Comparison of ENCODE assay signal across 8 mouse cellular contexts in the genomic region with DNA sequence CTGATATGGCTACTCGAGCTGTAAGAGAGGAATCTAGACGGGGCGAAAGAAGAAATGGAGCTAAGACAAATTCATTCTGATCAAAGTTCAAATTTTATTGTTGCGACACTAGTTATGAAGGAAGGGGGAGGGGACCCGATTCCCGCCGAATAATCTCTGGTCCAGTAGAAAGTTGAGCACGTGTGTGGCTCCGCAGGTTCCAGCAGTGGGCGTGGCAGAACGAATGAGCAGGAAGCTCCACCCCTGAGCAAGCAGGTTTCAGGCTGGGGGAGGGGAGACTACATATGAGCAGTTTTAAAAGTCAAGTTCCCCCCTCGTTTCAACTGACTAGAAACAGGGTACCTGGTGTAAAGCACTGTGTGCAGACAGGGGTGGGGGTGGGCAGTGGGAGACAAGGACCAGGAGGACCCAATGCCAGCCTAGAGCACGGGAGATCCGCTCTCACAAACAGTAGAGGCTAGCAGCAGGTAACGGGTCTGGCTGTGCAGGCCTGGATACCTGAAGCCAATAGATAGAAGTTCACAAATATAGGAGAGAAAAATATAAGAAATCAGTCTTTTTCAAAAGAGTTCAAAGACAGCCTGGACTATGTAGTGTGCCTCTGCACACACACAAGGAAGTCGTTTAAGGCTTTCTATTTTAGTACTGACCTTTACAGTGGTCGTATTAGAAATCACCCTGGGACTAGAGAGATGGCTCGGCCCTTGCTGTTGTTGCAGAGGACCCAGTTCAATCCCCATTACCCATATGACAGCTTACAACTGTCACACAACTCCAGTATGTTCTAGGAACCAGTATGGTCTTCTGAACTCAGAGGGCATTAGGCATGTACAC. TPM values are rescaled to one million over a fixed set of nuclear protein-coding genes. Genes with fewer than 3 reads are reported as not detected.
DNase-seq lines count a peak whose midpoint lies in the region; ATAC-seq lines count a peak whose summit lies in the region.

No protein-coding gene starts in this region.

- H3K4me2 ChIP-seq in midbrain, embryonic 14.5 days (ENCODE audit: low read length) = peak overlapping the region; percentile 48

- no peak overlapping the region for H3K27ac ChIP-seq in midbrain, embryonic 14.5 days (replicated peaks; ENCODE audit: low read depth, low read length)

- intact Hi-C loops in left cerebral cortex, postnatal 36 days (cut with DNase I) = no loop called here
- intact Hi-C loops in left cerebral cortex, postnatal 10 days (cut with DNase I) = no loop called here
- intact Hi-C loops in left cerebral cortex, postnatal 25 days (cut with DNase I) = no loop called here

- 23% methylated on average over 18 of the region's 18 CpGs for WGBS in midbrain, embryonic 14.5 days

- ATAC-seq in granulocyte monocyte progenitor cell, adult 5-6 weeks (replicated peaks; ENCODE audit: poor library complexity, severe bottlenecking) = peak; percentile 21; the same call in 1 of the 2 replicates
- no peak for ATAC-seq in midbrain, embryonic 14.5 days (ENCODE audit: low FRiP score, low TSS enrichment)

- H3K4me1 ChIP-seq in midbrain, embryonic 14.5 days (ENCODE audit: control insufficient read depth, insufficient read depth, low read length) = no peaks in the 10 kb centered on the region

- no peak overlapping the region for H3K9ac ChIP-seq in midbrain, embryonic 14.5 days (replicated peaks; ENCODE audit: low read length)

- peaks cover 11% of the 10 kb centered on the region; the same call in 1 of the 2 replicates for H3K36me3 ChIP-seq in midbrain, embryonic 14.5 days (ENCODE audit: control insufficient read depth, insufficient read depth, low read length)

- peak overlapping the region; percentile 5; the same call in 1 of the 2 replicates for H3K4me3 ChIP-seq in midbrain, embryonic 14.5 days (replicated peaks; ENCODE audit: low read depth, low read length)

- H3K9me3 ChIP-seq in midbrain, embryonic 14.5 days (ENCODE audit: control insufficient read depth, low read length) = no peaks in the 10 kb centered on the region

- H3K27me3 ChIP-seq in midbrain, embryonic 14.5 days (ENCODE audit: control insufficient read depth, insufficient read depth, low read length) = no peaks in the 10 kb centered on the region

- DNase-seq in thymus, postnatal 0 days (ENCODE audit: low spot score) = peak; percentile 29
- no peak for DNase-seq in thymus, postnatal 4 days
- DNase-seq in kidney, postnatal 4 days = peak; percentile 17 to 48
- no peak for DNase-seq in midbrain, embryonic 14.5 days
- no peak for DNase-seq in left cerebral cortex, postnatal 36 days (ENCODE audit: low spot score in 2 of 2)
- no peak for DNase-seq in left cerebral cortex, postnatal 10 days (ENCODE audit: extremely low spot score in 1 of 2, low spot score in 2 of 2)
- DNase-seq in left cerebral cortex, postnatal 25 days (ENCODE audit: low spot score in 2 of 2) = no peak

RNA-seq across cellular contexts. Expression of gene Ino80d, which starts 15.6 kb away (rescaled TPM):
- polyA plus RNA-seq in thymus, postnatal 0 days (2015; fragmentation: Nextera tagmentation; extraction: Ambion mirVana) = 7.0 and 9.2 TPM in 2 replicates
- 73.8 and 102 TPM in 2 replicates for total RNA-seq in granulocyte monocyte progenitor cell, adult 5-6 weeks (2014; fragmentation: Nextera tagmentation)
- 20.6 and 24.0 TPM in 2 replicates for total RNA-seq in granulocyte monocyte progenitor cell, adult 5-6 weeks (2017)
- 8.2 and 10.3 TPM in 2 replicates for polyA plus RNA-seq in midbrain, embryonic 14.5 days (2014; fragmentation: Nextera tagmentation; extraction: Ambion mirVana)
- 10 to 100 TPM; 27.4 to 35.7 TPM for total RNA-seq in left cerebral cortex, postnatal 36 days (2021)
- 10 to 100 TPM; 27.1 to 31.2 TPM for total RNA-seq in left cerebral cortex, postnatal 10 days (2021)
- 10 to 100 TPM; 28.5 to 28.8 TPM for total RNA-seq in left cerebral cortex, postnatal 25 days (2021)

RNA-seq across cellular contexts. Expression of gene Eef1b2, which starts 46.6 kb away (rescaled TPM):
- polyA plus RNA-seq in thymus, postnatal 0 days (2015; fragmentation: Nextera tagmentation; extraction: Ambion mirVana) = 640 and 651 TPM in 2 replicates
- 1,766 and 1,810 TPM in 2 replicates for total RNA-seq in granulocyte monocyte progenitor cell, adult 5-6 weeks (2014; fragmentation: Nextera tagmentation)
- total RNA-seq in granulocyte monocyte progenitor cell, adult 5-6 weeks (2017) = 3,234 and 3,329 TPM in 2 replicates
- 485 and 564 TPM in 2 replicates for polyA plus RNA-seq in midbrain, embryonic 14.5 days (2014; fragmentation: Nextera tagmentation; extraction: Ambion mirVana)
- 100 to 1,000 TPM; 304 to 327 TPM for total RNA-seq in left cerebral cortex, postnatal 36 days (2021)
- total RNA-seq in left cerebral cortex, postnatal 10 days (2021) = 100 to 1,000 TPM; 488 to 516 TPM
- 100 to 1,000 TPM; 333 TPM for total RNA-seq in left cerebral cortex, postnatal 25 days (2021)

RNA-seq across cellular contexts. Expression of gene Ndufs1, which starts 46.6 kb away (rescaled TPM):
- 102 and 108 TPM in 2 replicates for polyA plus RNA-seq in thymus, postnatal 0 days (2015; fragmentation: Nextera tagmentation; extraction: Ambion mirVana)
- total RNA-seq in granulocyte monocyte progenitor cell, adult 5-6 weeks (2014; fragmentation: Nextera tagmentation) = 111 and 115 TPM in 2 replicates
- 155 and 156 TPM in 2 replicates for total RNA-seq in granulocyte monocyte progenitor cell, adult 5-6 weeks (2017)
- polyA plus RNA-seq in midbrain, embryonic 14.5 days (2014; fragmentation: Nextera tagmentation; extraction: Ambion mirVana) = 116 and 136 TPM in 2 replicates
- 100 to 1,000 TPM; 152 TPM for total RNA-seq in left cerebral cortex, postnatal 36 days (2021)
- total RNA-seq in left cerebral cortex, postnatal 10 days (2021) = 100 to 1,000 TPM; 143 TPM
- total RNA-seq in left cerebral cortex, postnatal 25 days (2021) = 100 to 1,000 TPM; 150 to 152 TPM

Comparison
In these comparisons a context has a peak if more than half of its experiments do, and no peak if none do; other contexts are left out.
1. DNase-seq: peak in thymus, postnatal 0 days (single experiment) and kidney, postnatal 4 days (2 of 2); none in thymus, postnatal 4 days (single experiment), midbrain, embryonic 14.5 days (single experiment), left cerebral cortex, postnatal 36 days (0 of 2), left cerebral cortex, postnatal 10 days (0 of 2) and left cerebral cortex, postnatal 25 days (0 of 2).